8 mouse cellular contexts compared by ENCODE assay signal in genomic region chr1:165252027-165252671, GRCm38 (mm10). TPM values are rescaled to one million over a fixed set of nuclear protein-coding genes. Genes with fewer than 3 reads are reported as not detected.
A peak's percentile ranks its signal among the peaks of the same experiment; 100 is the strongest.
DNase-seq lines count a peak whose midpoint lies in the region; ATAC-seq lines count a peak whose summit lies in the region.

No protein-coding gene starts in this region.

- no peak overlapping the region for H3K27ac ChIP-seq in embryonic facial prominence, embryonic 14.5 days (replicated peaks; ENCODE audit: low read depth, low read length)
- no peak overlapping the region for H3K27ac ChIP-seq in heart, embryonic 12.5 days (ENCODE audit: poor library complexity, severe bottlenecking)

- no peak for ATAC-seq in embryonic facial prominence, embryonic 14.5 days (ENCODE audit: low read depth)
- ATAC-seq in heart, embryonic 12.5 days (ENCODE audit: insufficient number of reproducible peaks, low FRiP score): no peak

- peak overlapping the region; percentile 16; the same call in 1 of the 2 replicates for H3K4me2 ChIP-seq in embryonic facial prominence, embryonic 14.5 days (ENCODE audit: low read depth, low read length)
- peak overlapping the region; percentile 50 for H3K4me2 ChIP-seq in heart, embryonic 12.5 days

- no peaks in the 10 kb centered on the region for H3K4me1 ChIP-seq in embryonic facial prominence, embryonic 14.5 days (ENCODE audit: control insufficient read depth, insufficient read depth, low read length)
- H3K4me1 ChIP-seq in heart, embryonic 12.5 days (replicated peaks): no peaks in the 10 kb centered on the region; the same call in 1 of the 2 replicates

- H3K4me3 ChIP-seq in embryonic facial prominence, embryonic 14.5 days (ENCODE audit: low read depth, low read length): no peak overlapping the region
- H3K4me3 ChIP-seq in heart, embryonic 12.5 days: peak overlapping the region; percentile 10

- no peaks in the 10 kb centered on the region for H3K9me3 ChIP-seq in embryonic facial prominence, embryonic 14.5 days (ENCODE audit: control insufficient read depth, low read length)
- no peaks in the 10 kb centered on the region for H3K9me3 ChIP-seq in heart, embryonic 12.5 days (replicated peaks)

- peak; percentile 8 to 49 for DNase-seq in urinary bladder, adult 18-20 months (ENCODE audit: low spot score in 2 of 2)
- DNase-seq in urinary bladder, postnatal 10 days (ENCODE audit: low spot score): no peak
- DNase-seq in adrenal gland, postnatal 25 days: peak; percentile 65
- peak; percentile 14 for DNase-seq in embryonic facial prominence, embryonic 14.5 days (ENCODE audit: low spot score)
- peak; percentile 12 to 34 for DNase-seq in layer of hippocampus, postnatal 36 days
- DNase-seq in naive thymus-derived CD4-positive, alpha-beta T cell, adult 2 months (ENCODE audit: low read depth): peak; percentile 75
- DNase-seq in urinary bladder, postnatal 25 days (ENCODE audit: low spot score): peak; percentile 60

- 44% methylated on average over 11 of the region's 11 CpGs for WGBS in embryonic facial prominence, embryonic 14.5 days
- 24% methylated on average over 11 of the region's 11 CpGs for WGBS in heart, embryonic 12.5 days

- H3K27me3 ChIP-seq in embryonic facial prominence, embryonic 14.5 days (replicated peaks; ENCODE audit: control insufficient read depth, insufficient read depth, low read length): no peaks in the 10 kb centered on the region
- H3K27me3 ChIP-seq in heart, embryonic 12.5 days (replicated peaks): no peaks in the 10 kb centered on the region

- no peak overlapping the region for H3K9ac ChIP-seq in embryonic facial prominence, embryonic 14.5 days (ENCODE audit: low read depth, low read length)
- no peak overlapping the region for H3K9ac ChIP-seq in heart, embryonic 12.5 days

- no peaks in the 10 kb centered on the region for H3K36me3 ChIP-seq in embryonic facial prominence, embryonic 14.5 days (ENCODE audit: control insufficient read depth, insufficient read depth, low read length)
- no peaks in the 10 kb centered on the region for H3K36me3 ChIP-seq in heart, embryonic 12.5 days

RNA-seq across cellular contexts. Expression of gene Tiprl, which starts 15.4 kb away (rescaled TPM):
- 39.8 and 54.2 TPM in 2 replicates for total RNA-seq in adrenal gland, postnatal 25 days (2021)
- polyA plus RNA-seq in embryonic facial prominence, embryonic 14.5 days (2014; fragmentation: Nextera tagmentation; extraction: Ambion mirVana): 90.6 and 100 TPM in 2 replicates
- polyA plus RNA-seq in heart, embryonic 12.5 days (2016; fragmentation: Nextera tagmentation; extraction: Ambion mirVana): 89.7 and 92.2 TPM in 2 replicates
- 10 to 100 TPM; 65.9 to 73.3 TPM for total RNA-seq in layer of hippocampus, postnatal 36 days (2021)

RNA-seq across cellular contexts. Expression of gene Gpr161, which starts 43.4 kb away (rescaled TPM):
- 1.00 and 1.3 TPM in 2 replicates for total RNA-seq in adrenal gland, postnatal 25 days (2021)
- polyA plus RNA-seq in embryonic facial prominence, embryonic 14.5 days (2014; fragmentation: Nextera tagmentation; extraction: Ambion mirVana): 1.2 and 1.5 TPM in 2 replicates
- polyA plus RNA-seq in heart, embryonic 12.5 days (2016; fragmentation: Nextera tagmentation; extraction: Ambion mirVana): 0.88 and 1.0 TPM in 2 replicates
- total RNA-seq in layer of hippocampus, postnatal 36 days (2021): 10 to 100 TPM; 69.1 to 82.3 TPM

RNA-seq across cellular contexts. Expression of gene Sft2d2, which starts 57.9 kb away (rescaled TPM):
- 27.5 and 35.9 TPM in 2 replicates for total RNA-seq in adrenal gland, postnatal 25 days (2021)
- polyA plus RNA-seq in embryonic facial prominence, embryonic 14.5 days (2014; fragmentation: Nextera tagmentation; extraction: Ambion mirVana): 21.3 and 22.0 TPM in 2 replicates
- 30.5 and 31.2 TPM in 2 replicates for polyA plus RNA-seq in heart, embryonic 12.5 days (2016; fragmentation: Nextera tagmentation; extraction: Ambion mirVana)
- 10 to 100 TPM; 10.7 to 12.2 TPM for total RNA-seq in layer of hippocampus, postnatal 36 days (2021)

Comparison
In these comparisons a context has a peak if more than half of its experiments do, and no peak if none do; other contexts are left out.
1. RNA of gene Gpr161, which starts 43.4 kb away (total RNA-seq): 69.1 to 82.3 TPM in layer of hippocampus, postnatal 36 days; 1.00 to 1.3 TPM in adrenal gland, postnatal 25 days; every median in the first group is over 10 times any median in the second.